In genomic region chr15:24407691-24408090, GRCm38 (mm10) we compare ENCODE assay signal across 9 mouse cellular contexts.
DNase-seq lines count a peak whose midpoint lies in the region; ATAC-seq and TF ChIP-seq lines count a peak whose summit lies in the region.
"Had no signal": no experiment of that assay in that cellular context is flagged by ENCODE, and none has a peak within 500 bp of the region (broad histone marks: within the 10 kb centered on the region; RNA-seq: fewer than 3 reads in every experiment).

No protein-coding gene starts in this region.

- H3K27ac ChIP-seq in neural tube, embryonic 15.5 days (replicated peaks), result no peak overlapping the region
- H3K27ac ChIP-seq in embryonic facial prominence, embryonic 11.5 days (replicated peaks; ENCODE audit: low read depth, low read length), result no peak overlapping the region
- H3K27ac ChIP-seq in thymus, adult 2 months (ENCODE audit: control insufficient read depth, insufficient read depth, low read length), result no peak overlapping the region
- H3K27ac ChIP-seq: embryonic facial prominence, embryonic 15.5 days; liver, embryonic 13.5 days had no signal

- no peak for ATAC-seq in neural tube, embryonic 15.5 days (ENCODE audit: low FRiP score)
- no peak for ATAC-seq in embryonic facial prominence, embryonic 11.5 days (replicated peaks; ENCODE audit: insufficient number of reproducible peaks, low FRiP score, low TSS enrichment, low read depth)

- WGBS in neural tube, embryonic 15.5 days, result 65% methylated on average over 3 of the region's 3 CpGs
- WGBS in embryonic facial prominence, embryonic 11.5 days, result 63% methylated on average over 3 of the region's 3 CpGs
- WGBS in thymus, adult 2 months, result 71% methylated on average over 3 of the region's 3 CpGs

- H3K4me1 ChIP-seq in neural tube, embryonic 15.5 days, result no peaks in the 10 kb centered on the region
- H3K4me1 ChIP-seq in embryonic facial prominence, embryonic 11.5 days (ENCODE audit: control insufficient read depth, insufficient read depth, low read length), result no peaks in the 10 kb centered on the region
- H3K4me1 ChIP-seq in thymus, adult 2 months (replicated peaks; ENCODE audit: control insufficient read depth, insufficient read depth, low read length), result no peaks in the 10 kb centered on the region
- H3K4me1 ChIP-seq: embryonic facial prominence, embryonic 15.5 days; liver, embryonic 13.5 days had no signal

- DNase-seq in neural tube, embryonic 10.5 days (ENCODE audit: extremely low spot score, low spot score), result peak; percentile 43
- peak; percentile 88 for DNase-seq in brain, adult 2 months (ENCODE audit: low read depth, low spot score)
- peak; percentile 74 for DNase-seq in embryonic facial prominence, embryonic 11.5 days (ENCODE audit: low spot score)
- DNase-seq in layer of hippocampus, adult 9-11 months, result peak; percentile 25
- DNase-seq in retina, postnatal 7 days (ENCODE audit: low read depth, low spot score), result peak; percentile 32
- no peak for DNase-seq in thymus, adult 2 months
- DNase-seq: liver, embryonic 13.5 days had no signal

- no peak overlapping the region for H3K9ac ChIP-seq in neural tube, embryonic 15.5 days (replicated peaks)
- no peak overlapping the region for H3K9ac ChIP-seq in embryonic facial prominence, embryonic 11.5 days (replicated peaks; ENCODE audit: low read length)
- H3K9ac ChIP-seq: embryonic facial prominence, embryonic 15.5 days; liver, embryonic 13.5 days had no signal

- TF ChIP-seq CTCF in thymus, adult 2 months (IDR thresholded peaks at IDR 0.05; ENCODE audit: borderline replicate concordance, control insufficient read depth, extremely low read depth, insufficient read depth, low read length, poor library complexity), result no peak

- no peak overlapping the region for H3K4me2 ChIP-seq in neural tube, embryonic 15.5 days
- no peak overlapping the region for H3K4me2 ChIP-seq in embryonic facial prominence, embryonic 11.5 days (ENCODE audit: low read depth, low read length)
- H3K4me2 ChIP-seq: embryonic facial prominence, embryonic 15.5 days; liver, embryonic 13.5 days had no signal

- no peak overlapping the region for H3K4me3 ChIP-seq in neural tube, embryonic 15.5 days (replicated peaks)
- H3K4me3 ChIP-seq in embryonic facial prominence, embryonic 11.5 days (ENCODE audit: low read depth, low read length), result no peak overlapping the region
- H3K4me3 ChIP-seq in thymus, adult 2 months (ENCODE audit: control insufficient read depth, insufficient read depth, low read length), result no peak overlapping the region
- H3K4me3 ChIP-seq: embryonic facial prominence, embryonic 15.5 days; liver, embryonic 13.5 days had no signal

- TF ChIP-seq POLR2A in thymus, adult 2 months (IDR thresholded peaks at IDR 0.05; ENCODE audit: control insufficient read depth, extremely low read depth, insufficient read depth, low read length, poor library complexity), result no peak

- H3K36me3 ChIP-seq in neural tube, embryonic 15.5 days, result no peaks in the 10 kb centered on the region
- H3K36me3 ChIP-seq in embryonic facial prominence, embryonic 11.5 days (replicated peaks; ENCODE audit: control insufficient read depth, insufficient read depth, low read depth, low read length), result no peaks in the 10 kb centered on the region
- H3K36me3 ChIP-seq in thymus, adult 2 months (ENCODE audit: control insufficient read depth, insufficient read depth, low read length), result no peaks in the 10 kb centered on the region
- H3K36me3 ChIP-seq: embryonic facial prominence, embryonic 15.5 days; liver, embryonic 13.5 days had no signal

- no peaks in the 10 kb centered on the region for H3K27me3 ChIP-seq in neural tube, embryonic 15.5 days (replicated peaks)
- no peaks in the 10 kb centered on the region for H3K27me3 ChIP-seq in embryonic facial prominence, embryonic 11.5 days (ENCODE audit: control insufficient read depth, insufficient read depth, low read length)
- no peaks in the 10 kb centered on the region for H3K27me3 ChIP-seq in thymus, adult 2 months (ENCODE audit: control insufficient read depth, insufficient read depth, low read length)
- H3K27me3 ChIP-seq: embryonic facial prominence, embryonic 15.5 days; liver, embryonic 13.5 days had no signal

- H3K9me3 ChIP-seq in neural tube, embryonic 15.5 days (replicated peaks), result no peaks in the 10 kb centered on the region
- H3K9me3 ChIP-seq in embryonic facial prominence, embryonic 11.5 days (replicated peaks; ENCODE audit: control insufficient read depth, low read length), result no peaks in the 10 kb centered on the region
- H3K9me3 ChIP-seq: embryonic facial prominence, embryonic 15.5 days; liver, embryonic 13.5 days had no signal
